Mouse (Mus musculus) limb, embryonic 11.5 days (tissue): ENCODE data around the gene Cdk8. TPM values are rescaled to one million over a fixed set of nuclear protein-coding genes. Genes with fewer than 3 reads are reported as not detected.

Experiments
- ATAC-seq: fragments of 200-750 bp; cut with Nextera tagmentation; 2 replicates; pipeline ENCODE4 v1.8.0; 2017; ENCODE audit warnings: low read depth; ENCODE audit not compliant: insufficient number of reproducible peaks, low FRiP score, low TSS enrichment
- DNase-seq: peaks from one replicate; pipeline ENCODE4 v3.0.0-alpha.2; 2015; ENCODE audit warnings: low spot score
- H3K27ac ChIP-seq: fragments of 300-500 bp; sonication (generic); replicated peaks from 2 replicates; pipeline ENCODE4 v1.5.1; 2014; ENCODE audit warnings: low read depth, mild to moderate bottlenecking, low read length
- H3K27me3 ChIP-seq: fragments of 300-500 bp; sonication (generic); 2 replicates; pipeline ENCODE4 v1.6.1; 2014; ENCODE audit warnings: mild to moderate bottlenecking, low read length, mixed read lengths; ENCODE audit not compliant: control insufficient read depth, insufficient read depth
- H3K36me3 ChIP-seq: fragments of 300-500 bp; sonication (generic); 2 replicates; pipeline ENCODE4 v1.6.1; 2014; ENCODE audit warnings: mild to moderate bottlenecking, low read length, moderate library complexity, mixed read lengths; ENCODE audit not compliant: control insufficient read depth, insufficient read depth
- H3K4me1 ChIP-seq: fragments of 300-500 bp; sonication (generic); 2 replicates; pipeline ENCODE4 v1.6.1; 2014; ENCODE audit warnings: low read length, mixed read lengths; ENCODE audit not compliant: control insufficient read depth, insufficient read depth
- H3K4me2 ChIP-seq: fragments of 300-500 bp; sonication (generic); 2 replicates; pipeline ENCODE4 v1.6.1; 2014; ENCODE audit warnings: low read depth, mild to moderate bottlenecking, moderate library complexity; ENCODE audit not compliant: severe bottlenecking
- H3K4me3 ChIP-seq: fragments of 300-500 bp; sonication (generic); 2 replicates; pipeline ENCODE4 v1.5.1; 2014; ENCODE audit warnings: low read depth, low read length
- H3K9ac ChIP-seq: fragments of 300-500 bp; sonication (generic); 2 replicates; pipeline ENCODE4 v1.6.1; 2014; ENCODE audit warnings: mild to moderate bottlenecking, low read length
- H3K9me3 ChIP-seq: fragments of 300-500 bp; sonication (generic); 2 replicates; pipeline ENCODE4 v1.6.1; 2016; ENCODE audit warnings: low read length; ENCODE audit not compliant: control insufficient read depth
- WGBS: fragments of 180-500 bp; shearing (Covaris S2); extraction: QIAGEN DNeasy Blood & Tissue Kit; methylation state at CpG from one replicate; pipeline ENCODE4 v1.1.7; 2014; 5-methylcytosine and 5-hydroxymethylcytosine counted together
- polyA plus RNA-seq: library from polyadenylated mRNA; unstranded; fragments of >200 nt; fragmentation: Nextera tagmentation; extraction: Ambion mirVana; gene quantifications from 2 replicates; pipeline ENCODE4 v1.2.1, GENCODE M21; 2014

Cdk8 gene
- polyA plus RNA-seq, 1 experiment from 2014 or later: 36.1 TPM

DNA sequence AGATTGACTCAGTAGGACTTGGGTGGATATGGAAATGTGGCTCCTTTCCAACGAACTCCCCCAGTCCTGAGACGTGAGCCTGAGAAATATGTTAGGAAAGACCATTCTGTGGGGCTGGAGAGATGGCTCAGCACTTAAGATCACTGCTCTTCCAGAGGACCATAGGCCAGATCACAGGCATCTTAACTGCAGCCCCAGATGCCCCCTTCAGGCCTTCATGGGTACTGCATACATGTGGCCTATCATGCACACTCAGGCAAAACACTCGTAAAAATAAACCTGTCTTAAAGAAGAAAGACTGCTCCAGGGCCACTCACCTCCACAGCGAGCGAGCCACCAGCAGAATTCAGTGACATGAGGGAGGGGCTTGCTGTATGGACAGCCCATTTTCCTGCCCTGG is 72.4 kb downstream of the Cdk8 start:
- DNase-seq: peak; percentile 59
- Histone ChIP-seq H3K36me3 (peaks cover 7% of the 10 kb centered on the region), H3K27me3 (no peaks in the 10 kb centered on the region), H3K4me3 (no peak overlapping the region), H3K4me1 (no peaks in the 10 kb centered on the region), H3K4me2 (no peak overlapping the region), H3K27ac (no peak overlapping the region), H3K9ac (no peak overlapping the region), H3K9me3 (no peaks in the 10 kb centered on the region)
- WGBS: 91% methylated on average over 5 of the region's 5 CpGs
- no peak for ATAC-seq

- Histone ChIP-seq H3K27ac (no peak overlapping the region), H3K4me2 (no peak overlapping the region)
- 88% methylated on average over 8 of the region's 8 CpGs for WGBS
Observed at GRCm38 (mm10) chr5:146307046-146307743, 76.2 kb downstream of the Cdk8 start.

GRCm38 (mm10) chr5:146307744-146308096 is 76.7 kb downstream of the Cdk8 start:
- Histone ChIP-seq H3K27ac (no peak overlapping the region), H3K36me3 (peaks cover 2% of the 10 kb centered on the region; the same call in 1 of the 2 replicates), H3K4me3 (no peak overlapping the region), H3K4me2 (no peak overlapping the region), H3K9ac (no peak overlapping the region), H3K9me3 (no peaks in the 10 kb centered on the region), H3K4me1 (no peaks in the 10 kb centered on the region), H3K27me3 (no peaks in the 10 kb centered on the region)
- DNase-seq (no peak), ATAC-seq (no peak)
- WGBS: 98% methylated on average over 4 of the region's 4 CpGs

More at GRCm38 (mm10) chr5:146307046-146307743, 76.2 kb downstream of the Cdk8 start:
- ATAC-seq (no peak), DNase-seq (no peak)
- Histone ChIP-seq H3K27me3 (no peaks in the 10 kb centered on the region), H3K4me3 (no peak overlapping the region), H3K36me3 (peaks cover 2% of the 10 kb centered on the region; the same call in 1 of the 2 replicates), H3K9ac (no peak overlapping the region), H3K9me3 (no peaks in the 10 kb centered on the region), H3K4me1 (no peaks in the 10 kb centered on the region)

GRCm38 (mm10) chr5:146314538-146314937 is 83.5 kb downstream of the Cdk8 start:
- WGBS: 83% methylated on average over 6 of the region's 6 CpGs
- Histone ChIP-seq H3K4me3 (no peak overlapping the region), H3K27me3 (no peaks in the 10 kb centered on the region), H3K9me3 (no peaks in the 10 kb centered on the region), H3K4me2 (no peak overlapping the region), H3K36me3 (no peaks in the 10 kb centered on the region), H3K9ac (no peak overlapping the region), H3K4me1 (peaks cover 24% of the 10 kb centered on the region), H3K27ac (peak overlapping the region; percentile 39; the same call in 1 of the 2 replicates)
- DNase-seq: no peak
- no peak for ATAC-seq

- no peaks in the 10 kb centered on the region for H3K36me3 ChIP-seq
- 34% methylated on average over 14 of the region's 14 CpGs for WGBS
- H3K9ac ChIP-seq: no peak overlapping the region
- ATAC-seq (peak; percentile 75), DNase-seq (peak; percentile 58)
- H3K4me2 ChIP-seq: peak overlapping the region; percentile 5; the same call in 1 of the 2 replicates
- no peaks in the 10 kb centered on the region for H3K9me3 ChIP-seq
- H3K4me3 ChIP-seq: no peak overlapping the region
- H3K4me1 ChIP-seq: peaks cover 24% of the 10 kb centered on the region
- peak overlapping the region; percentile 39; the same call in 1 of the 2 replicates for H3K27ac ChIP-seq
- no peaks in the 10 kb centered on the region for H3K27me3 ChIP-seq
Observed at GRCm38 (mm10) chr5:146315268-146315921, 84.4 kb downstream of the Cdk8 start.

GRCm38 (mm10) chr5:146316316-146316715 is 85.3 kb downstream of the Cdk8 start:
- H3K4me2 ChIP-seq: no peak overlapping the region
- H3K27ac ChIP-seq: 0 out of 2 replicates have a peak overlapping the region, but pooled peaks have one; percentile 33
- H3K27me3 ChIP-seq: no peaks in the 10 kb centered on the region
- H3K9ac ChIP-seq: no peak overlapping the region
- no peaks in the 10 kb centered on the region for H3K36me3 ChIP-seq
- no peak overlapping the region for H3K4me3 ChIP-seq
- 89% methylated on average over 5 of the region's 5 CpGs for WGBS
- DNase-seq: no peak
- no peak; the same call in 1 of the 2 replicates for ATAC-seq
- H3K4me1 ChIP-seq: peaks cover 24% of the 10 kb centered on the region
- no peaks in the 10 kb centered on the region for H3K9me3 ChIP-seq

GRCm38 (mm10) chr5:146318051-146318450 is 87.0 kb downstream of the Cdk8 start:
- Histone ChIP-seq H3K4me3 (no peak overlapping the region), H3K4me2 (no peak overlapping the region), H3K9me3 (no peaks in the 10 kb centered on the region), H3K36me3 (no peaks in the 10 kb centered on the region), H3K4me1 (peaks cover 24% of the 10 kb centered on the region), H3K9ac (no peak overlapping the region), H3K27me3 (no peaks in the 10 kb centered on the region), H3K27ac (no peak overlapping the region; the same call in 1 of the 2 replicates)
- 50% methylated on average over 5 of the region's 5 CpGs for WGBS
- ATAC-seq: no peak
- peak; percentile 43 for DNase-seq

DNA sequence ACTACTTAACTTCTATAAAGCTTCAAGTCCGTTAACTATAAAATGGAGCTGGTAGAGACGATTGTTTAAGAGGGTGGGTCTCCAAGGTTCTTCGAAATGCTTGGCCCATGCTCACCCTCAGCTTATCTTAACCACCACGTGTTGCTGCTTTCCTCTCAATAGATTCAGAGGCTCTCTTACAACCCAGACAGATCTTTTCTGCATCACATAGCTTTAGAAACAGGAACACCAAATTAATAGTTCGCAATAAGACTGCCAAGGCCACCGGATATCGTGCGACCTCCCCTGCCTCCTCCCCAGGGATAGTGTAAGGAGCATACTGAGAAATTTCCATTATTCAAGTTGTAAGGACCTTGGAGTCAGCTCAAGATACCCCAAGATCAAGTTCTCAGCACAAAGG is 87.4 kb downstream of the Cdk8 start:
- Histone ChIP-seq H3K27me3 (no peaks in the 10 kb centered on the region), H3K4me2 (no peak overlapping the region), H3K36me3 (no peaks in the 10 kb centered on the region), H3K27ac (no peak overlapping the region; the same call in 1 of the 2 replicates), H3K4me1 (peaks cover 24% of the 10 kb centered on the region), H3K4me3 (no peak overlapping the region), H3K9ac (no peak overlapping the region), H3K9me3 (no peaks in the 10 kb centered on the region)
- WGBS: 73% methylated on average over 8 of the region's 8 CpGs
- no peak for DNase-seq
- no peak for ATAC-seq
